Mouse (Mus musculus): ENCODE measurements around the gene Ccdc12.
"Not testable (repeated sequence)": the region's sequence is repeated elsewhere in the genome, so short reads cannot be mapped to it uniquely, and the experiment has no call there.

Gene Ccdc12

DNA sequence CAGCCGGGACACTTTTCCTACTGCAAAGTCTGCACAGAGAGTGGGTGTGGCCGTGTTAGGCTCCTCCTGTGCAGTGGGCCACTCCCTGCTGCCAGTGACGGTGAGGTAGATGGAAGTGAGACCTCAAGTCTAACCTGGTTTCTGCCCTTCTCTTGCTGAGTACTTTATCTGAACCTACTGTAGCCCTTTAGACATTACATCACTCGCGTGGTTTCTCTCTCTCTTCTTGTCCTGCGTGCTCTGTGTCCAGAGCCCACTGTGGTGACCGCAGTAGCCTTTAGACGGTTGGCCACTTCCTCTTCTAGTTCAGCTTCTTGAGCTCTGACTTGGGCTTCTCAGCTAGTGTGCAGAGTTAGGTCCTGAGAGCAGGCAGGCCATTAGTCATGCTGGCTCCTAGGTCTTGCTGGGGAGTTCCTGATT, 20.2 kb downstream of the Ccdc12 start:
- no peak for DNase-seq (ENCODE audit: low spot score)

DNA sequence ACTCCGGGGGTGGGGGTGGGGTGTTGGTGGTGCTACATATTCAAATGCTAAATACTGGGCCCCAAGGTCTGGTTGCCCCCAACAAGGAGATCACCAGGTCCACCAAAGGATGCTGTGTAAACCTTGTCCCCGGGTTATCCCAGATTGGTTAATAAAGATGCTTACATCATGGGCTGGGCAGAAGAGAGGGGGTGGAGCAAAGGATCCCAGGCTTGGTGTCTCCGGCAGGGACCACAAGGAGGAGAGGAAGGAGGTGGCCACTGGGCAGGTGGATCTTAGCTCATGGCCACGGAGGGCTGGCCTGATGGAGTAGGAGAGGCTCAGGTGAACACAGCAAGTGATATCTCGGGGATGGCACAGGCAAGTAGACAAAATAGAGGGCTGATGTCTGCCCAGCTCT, 22.6 kb downstream of the Ccdc12 start:
- DNase-seq (ENCODE audit: low spot score) = no peak

DNA sequence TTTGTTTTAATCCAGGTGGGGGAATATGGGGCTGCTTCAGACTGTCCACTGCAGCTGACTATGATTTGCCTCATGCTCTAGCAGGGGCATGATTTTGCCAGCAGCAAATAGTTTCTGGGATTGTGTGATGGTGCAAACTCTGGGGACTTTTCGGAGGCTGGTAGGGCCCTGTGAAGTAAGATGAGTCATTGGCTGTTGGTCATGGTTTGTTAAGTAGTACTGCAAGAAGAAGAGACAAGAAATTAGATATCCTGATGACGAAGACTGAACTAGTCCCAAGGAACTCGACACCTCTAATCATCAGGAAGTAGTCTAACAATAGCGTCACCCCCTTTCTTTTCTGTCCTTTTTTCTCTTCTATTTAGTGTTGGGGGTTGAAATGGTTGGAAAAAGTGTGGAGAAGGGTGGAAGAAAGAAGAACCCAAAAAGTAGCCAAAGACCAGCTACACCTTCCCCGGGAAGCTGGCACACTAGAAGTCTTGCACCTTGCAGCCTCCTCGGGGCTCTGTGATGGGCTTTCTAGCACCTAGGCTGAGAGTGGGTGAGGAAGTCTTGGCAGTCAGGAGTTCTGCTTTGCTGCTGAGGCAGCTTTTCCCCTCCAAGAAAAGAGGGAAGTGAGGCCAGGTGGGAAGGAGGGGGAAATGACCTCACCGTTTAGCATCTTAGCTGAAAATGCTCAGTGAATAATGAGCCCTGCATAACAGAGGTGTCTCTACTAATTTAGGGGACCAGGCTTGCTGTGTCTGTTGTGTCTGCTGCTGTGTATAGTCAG, 24.6 kb downstream of the Ccdc12 start:
- DNase-seq (ENCODE audit: low spot score) = no peak

DNA sequence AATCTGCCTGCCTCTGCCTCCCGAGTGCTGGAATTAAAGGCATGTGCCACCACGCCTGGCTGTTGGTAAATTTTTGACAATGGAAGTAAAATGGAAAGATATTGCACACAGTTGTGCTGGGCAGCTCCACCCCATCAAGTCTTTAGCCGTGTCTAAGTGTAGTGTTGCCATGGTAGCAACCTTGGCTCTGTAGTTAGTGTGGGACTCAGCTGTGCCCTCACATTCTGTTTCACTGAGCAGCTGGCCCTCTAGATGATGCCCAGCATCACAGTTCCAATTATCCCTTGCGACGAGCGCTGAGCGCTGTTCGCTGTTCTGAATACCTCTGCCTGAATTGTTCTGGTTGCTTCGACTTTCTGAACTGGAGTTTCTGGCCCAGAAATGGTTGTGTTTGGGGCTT, 25.5 kb downstream of the Ccdc12 start:
- DNase-seq (ENCODE audit: low spot score) = no peak

DNA sequence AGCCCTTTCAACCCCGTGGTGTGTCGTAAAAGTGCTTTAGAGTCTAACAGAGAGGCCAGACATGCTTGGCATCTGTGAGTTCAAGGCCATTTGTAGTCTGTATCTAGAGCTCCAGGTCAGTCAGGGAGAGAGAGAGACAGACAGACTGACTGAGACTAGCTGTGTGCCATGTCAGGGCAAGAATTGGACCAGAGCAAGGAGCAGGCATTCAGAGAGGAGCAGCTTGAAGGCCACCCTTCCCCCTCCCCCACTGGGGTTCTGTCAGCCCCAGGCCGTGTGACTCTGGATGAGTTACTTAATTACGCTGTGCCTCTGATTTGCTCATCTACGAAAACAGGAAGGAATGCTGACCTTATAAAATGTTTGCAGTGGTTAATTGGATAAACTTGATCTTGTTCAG, 26.0 kb downstream of the Ccdc12 start:
- no peak for DNase-seq (ENCODE audit: low spot score)

DNA sequence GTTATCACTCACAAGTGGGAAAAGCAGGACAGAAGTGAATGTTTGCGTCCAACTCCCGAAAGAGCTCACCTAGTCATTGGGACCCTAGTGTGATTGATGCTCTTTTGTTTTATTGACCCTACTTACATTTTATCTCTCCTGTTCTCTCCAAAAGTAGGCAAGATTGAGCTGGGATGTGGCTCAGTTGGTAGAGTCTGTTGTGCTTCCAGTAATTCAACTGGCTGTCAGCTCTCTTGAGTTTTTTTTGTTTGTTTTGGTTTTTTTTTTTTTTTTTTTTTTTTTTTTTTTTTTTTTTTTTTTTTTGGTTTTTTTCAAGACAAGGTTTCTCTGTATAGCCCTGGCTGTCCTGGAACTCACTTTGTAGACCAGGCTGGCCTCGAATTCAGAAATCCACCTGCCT, 26.4 kb downstream of the Ccdc12 start:
- DNase-seq (ENCODE audit: low spot score) = not testable (repeated sequence)

DNA sequence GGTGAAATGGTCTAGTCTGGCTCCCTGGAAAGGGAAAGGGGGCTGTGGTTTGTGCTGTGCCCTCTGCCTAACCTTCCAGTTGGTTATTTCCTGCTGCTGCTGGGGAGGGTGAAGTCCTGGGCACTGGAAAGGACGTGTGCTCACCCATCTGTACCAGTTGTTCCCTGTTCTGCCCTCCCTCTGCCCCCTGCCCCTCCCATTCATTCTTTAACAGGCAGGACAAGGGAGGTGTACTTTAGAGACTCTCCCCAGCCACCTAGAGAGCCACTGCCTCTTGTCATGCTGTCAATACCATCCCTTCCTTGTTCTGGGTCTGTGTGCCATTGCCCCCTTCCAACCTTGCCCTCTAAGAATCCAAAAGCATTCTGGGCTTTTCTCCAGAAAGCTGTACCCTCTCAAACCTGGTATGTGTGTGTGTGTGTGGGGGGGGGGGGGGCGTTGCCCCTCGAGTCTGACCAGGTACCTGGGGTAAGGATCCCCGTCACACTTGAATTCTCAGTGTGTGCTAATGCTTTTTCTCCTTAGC, 27.3 kb downstream of the Ccdc12 start:
- DNase-seq (ENCODE audit: low spot score) = no peak

DNA sequence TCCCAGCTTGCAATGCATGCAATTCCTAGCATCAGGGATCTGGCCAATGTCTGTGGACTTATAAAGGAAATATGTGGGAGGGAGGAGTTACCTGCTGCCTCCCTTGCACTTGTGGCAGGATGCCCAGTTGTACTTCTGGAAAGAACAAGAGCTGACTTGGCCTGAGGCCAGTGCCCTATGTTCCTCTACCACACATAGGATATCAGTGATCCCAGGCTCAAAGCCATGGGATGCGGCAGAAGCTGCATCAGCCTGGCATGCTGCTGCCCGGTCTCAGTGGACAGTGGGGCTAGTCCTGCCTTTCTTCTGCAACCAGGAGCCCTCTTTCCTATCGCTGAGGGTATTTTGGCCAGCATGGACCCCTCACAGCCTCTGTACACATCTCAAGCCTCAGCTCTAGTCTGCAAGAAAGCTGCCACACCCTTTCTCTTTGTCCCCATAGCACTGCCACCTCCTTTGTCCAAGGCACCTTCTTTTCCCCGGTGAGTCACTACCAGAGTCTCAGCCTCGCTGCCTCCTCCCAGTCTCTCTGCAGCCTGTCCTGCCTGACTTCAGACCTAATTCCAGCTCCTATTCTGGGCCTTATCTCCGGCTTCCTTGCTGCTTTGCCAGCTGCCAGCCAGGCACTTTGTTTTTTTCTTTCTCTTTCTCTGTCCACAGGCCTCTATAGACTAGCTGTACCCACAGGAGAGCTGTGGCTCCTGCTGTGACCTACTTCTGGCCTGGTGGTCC, 28.0 kb downstream of the Ccdc12 start:
- peak; percentile 76 for DNase-seq (ENCODE audit: low spot score)

DNA sequence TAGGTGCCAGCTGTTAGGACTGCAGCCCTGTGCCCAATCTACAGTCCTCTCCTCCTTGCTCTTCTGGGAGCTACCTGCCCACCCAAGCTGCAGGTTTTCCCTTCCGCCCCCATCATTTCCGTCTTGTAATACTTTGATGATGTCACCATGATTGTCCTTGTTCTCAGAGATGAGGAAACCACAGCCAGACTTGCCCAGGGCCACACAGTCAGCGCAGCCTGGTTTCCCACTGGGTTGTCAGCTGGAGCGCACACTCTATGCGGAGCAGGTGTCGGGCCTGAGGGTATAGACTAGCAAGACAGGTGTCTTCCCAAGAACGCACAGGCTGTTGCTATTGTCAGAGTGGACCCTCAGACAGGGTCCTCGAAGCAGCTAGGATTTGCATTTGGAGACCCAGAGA, 28.9 kb downstream of the Ccdc12 start:
- DNase-seq (ENCODE audit: low spot score) = no peak

DNA sequence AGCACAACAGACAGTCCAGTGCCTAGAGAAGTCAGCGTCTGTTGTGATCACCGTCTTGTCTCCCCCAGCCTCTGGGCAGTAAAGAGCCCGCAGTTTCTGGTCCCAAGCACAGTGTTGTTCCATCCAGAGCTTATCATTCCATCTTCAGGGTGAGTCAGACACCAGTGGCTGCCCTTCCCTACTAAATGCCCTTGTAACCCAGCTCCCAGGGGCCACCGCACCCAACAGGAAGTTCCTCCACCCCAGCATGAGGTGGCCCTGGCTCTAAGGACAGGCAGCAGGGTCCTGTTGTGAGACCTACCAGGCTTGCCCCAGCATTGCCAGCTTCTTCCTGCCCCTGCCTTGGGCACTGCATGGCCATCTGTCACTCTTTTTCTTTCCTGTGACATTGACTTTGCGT, 29.3 kb downstream of the Ccdc12 start:
- DNase-seq (ENCODE audit: low spot score) = no peak

DNA sequence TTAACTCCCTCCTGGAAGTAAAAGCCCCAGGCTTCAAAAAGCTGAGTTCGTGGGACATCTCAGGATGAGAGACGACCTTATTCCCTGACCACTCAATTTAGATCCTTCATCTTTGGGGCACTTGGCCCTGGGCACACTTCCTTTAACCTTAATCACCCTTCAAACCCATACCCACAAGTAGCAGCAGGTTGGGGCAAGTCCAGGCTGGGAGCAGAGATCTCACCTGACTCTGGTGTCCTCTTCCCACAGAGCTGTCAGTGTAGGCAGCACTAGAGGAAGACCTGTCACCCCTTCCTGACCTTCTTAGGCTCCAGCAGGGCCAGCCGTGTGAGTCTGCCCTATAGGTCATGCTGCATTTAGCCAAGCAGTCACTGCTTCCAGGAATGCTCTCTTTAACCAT, 30.2 kb downstream of the Ccdc12 start:
- no peak for DNase-seq (ENCODE audit: low spot score)

DNA sequence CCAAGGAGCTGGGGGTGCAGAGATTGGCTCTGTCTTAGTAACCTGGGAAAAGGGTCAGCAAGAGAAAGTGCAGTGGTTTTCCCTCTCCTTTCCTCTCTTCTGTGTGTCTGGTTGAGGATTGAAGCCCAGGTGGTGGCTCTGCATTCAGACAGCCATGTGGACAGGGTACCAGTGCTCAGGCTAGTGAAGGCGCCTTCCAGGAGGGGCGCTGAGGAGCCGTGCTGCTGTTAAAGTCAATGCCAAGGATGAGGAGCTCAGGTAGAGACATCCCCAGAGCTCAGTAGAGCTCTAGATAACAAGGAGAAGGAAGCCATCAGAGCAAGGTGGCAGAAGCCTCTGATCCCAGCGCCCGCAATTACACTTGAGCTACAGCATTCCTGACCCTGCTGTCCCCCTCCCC, 30.8 kb downstream of the Ccdc12 start:
- no peak for DNase-seq (ENCODE audit: low spot score)

DNA sequence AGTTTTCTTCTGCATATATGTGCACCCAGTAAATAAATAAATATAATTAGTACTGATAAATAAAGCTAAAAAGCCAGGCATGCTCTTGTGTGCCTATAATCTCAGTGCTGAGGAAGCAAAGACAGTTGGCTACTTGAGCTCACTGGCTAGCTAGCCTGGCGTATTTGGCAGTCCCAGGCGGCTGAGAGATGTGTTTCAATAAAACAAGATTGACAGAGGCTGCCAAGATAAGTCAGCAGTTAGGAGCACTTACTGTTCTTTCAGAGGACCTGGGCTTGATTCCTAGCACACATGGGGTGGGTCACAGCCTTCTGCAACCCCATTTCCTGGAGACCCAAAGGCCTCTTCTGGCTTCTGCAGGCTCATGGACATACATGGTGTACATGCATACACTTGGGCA, 31.5 kb downstream of the Ccdc12 start:
- no peak for DNase-seq (ENCODE audit: low spot score)

DNA sequence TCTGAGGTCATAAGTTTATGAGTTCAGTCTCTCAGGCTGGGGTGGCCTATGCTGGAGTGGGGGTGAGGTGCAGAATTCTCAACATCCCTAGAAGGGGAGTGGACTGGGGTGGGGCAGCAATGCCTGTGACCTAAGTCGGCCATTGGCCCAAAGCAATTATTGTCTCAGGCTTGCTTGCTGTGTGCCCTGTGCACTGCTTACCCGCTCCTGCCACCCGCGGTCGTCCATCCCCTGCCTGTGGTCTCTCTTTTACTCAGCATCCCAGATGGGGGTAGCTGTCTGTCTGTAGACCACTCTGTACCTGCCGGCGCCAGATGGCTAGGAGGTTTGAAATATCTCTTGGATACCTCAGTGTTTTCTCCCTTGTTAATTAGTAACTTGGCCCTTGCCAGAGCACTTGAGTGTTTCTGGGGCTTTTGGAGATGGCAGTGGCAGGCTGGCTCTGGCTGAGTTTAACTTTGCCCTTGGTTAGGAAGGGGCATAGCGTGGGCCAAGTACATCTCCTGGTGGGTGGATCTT, 33.0 kb downstream of the Ccdc12 start:
- no peak for DNase-seq (ENCODE audit: low spot score)

DNA sequence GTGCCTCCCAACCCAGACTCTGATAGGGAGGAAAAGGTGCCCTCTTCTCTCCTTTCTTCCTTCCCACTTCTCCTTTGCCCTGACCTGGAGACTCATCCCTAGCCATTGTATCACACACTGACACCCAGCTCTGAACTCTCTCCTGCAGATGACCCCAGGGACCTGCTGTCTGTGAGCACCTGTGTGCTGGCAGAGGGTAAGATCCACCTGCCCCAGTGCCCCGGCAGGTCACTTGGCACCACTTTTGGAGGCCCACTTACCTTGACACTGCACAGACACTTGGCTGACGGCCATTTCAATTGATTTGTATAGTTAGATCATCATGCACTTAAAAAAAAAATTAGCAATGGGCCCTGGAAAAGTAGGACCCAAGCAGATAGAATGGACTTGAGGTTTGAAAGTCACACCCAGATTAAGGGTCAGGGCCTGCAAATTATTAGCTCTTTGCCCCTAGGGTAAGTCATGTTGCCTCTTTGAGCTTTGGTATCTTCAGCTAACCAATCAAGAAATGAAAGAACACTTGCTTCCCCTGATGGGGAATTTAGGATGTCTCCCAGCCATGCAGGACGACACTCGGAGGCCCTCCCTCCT, 39.0 kb downstream of the Ccdc12 start:
- DNase-seq (ENCODE audit: low spot score) = no peak

DNA sequence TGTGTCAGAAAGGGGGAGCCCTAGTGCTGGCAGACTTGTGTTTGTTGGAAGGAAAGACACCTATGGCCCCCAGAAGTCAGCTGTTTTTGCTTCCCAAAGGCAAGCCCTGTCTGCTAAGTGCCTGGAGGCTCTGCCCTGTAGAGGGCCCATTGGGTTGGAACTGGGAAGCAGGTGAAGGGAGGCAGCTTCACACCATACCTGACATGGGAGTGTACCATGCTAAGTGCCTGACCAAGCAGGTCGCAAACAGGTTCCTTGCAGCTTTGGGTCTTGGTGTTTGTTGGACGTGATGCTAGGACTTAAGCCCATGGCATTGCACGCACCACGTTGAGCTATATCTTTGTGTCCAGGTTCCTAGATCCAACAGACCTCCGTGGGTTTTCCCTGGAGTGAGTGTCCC, 40.1 kb downstream of the Ccdc12 start:
- no peak for DNase-seq (ENCODE audit: low spot score)

DNA sequence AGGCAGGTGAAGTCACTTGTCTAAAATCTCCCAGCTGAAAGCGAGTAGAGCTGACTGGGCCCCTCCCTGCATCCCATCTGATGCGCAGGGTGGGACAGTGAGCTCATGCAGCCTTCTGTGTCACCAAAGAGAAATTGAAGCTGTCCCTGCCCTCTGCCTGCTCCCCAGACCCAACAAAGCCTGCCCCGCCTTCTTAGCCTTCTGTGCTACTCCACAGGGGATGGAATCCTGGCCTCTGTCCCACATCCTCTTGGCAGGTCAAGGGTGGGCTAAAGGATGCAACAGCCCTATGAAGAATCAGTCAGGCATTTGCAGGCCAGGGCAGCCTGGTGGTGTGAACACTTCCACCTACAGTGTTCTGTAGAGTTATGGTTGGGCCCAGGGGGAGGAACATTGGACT, 41.2 kb downstream of the Ccdc12 start:
- no peak for DNase-seq (ENCODE audit: low spot score)

DNA sequence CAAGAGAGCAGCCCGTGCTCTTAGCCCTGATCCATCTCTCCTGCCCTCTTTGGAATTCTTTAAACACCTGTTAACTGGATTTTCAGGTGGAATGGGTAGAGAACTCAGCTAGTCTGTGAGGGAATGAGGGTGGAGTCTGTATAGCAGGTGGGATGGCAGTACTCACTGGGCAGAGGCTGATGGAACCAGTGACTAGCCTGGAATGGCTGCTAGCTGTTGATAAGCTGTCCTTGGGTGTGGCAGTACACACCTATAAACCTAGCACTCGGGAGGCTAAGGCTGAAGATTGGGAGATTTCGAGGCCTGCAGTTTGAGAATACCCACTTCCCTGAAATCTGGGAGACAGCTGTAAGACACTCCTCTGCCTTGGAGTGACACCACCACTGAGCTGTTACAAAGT, 43.3 kb downstream of the Ccdc12 start:
- DNase-seq (ENCODE audit: low spot score) = no peak

DNA sequence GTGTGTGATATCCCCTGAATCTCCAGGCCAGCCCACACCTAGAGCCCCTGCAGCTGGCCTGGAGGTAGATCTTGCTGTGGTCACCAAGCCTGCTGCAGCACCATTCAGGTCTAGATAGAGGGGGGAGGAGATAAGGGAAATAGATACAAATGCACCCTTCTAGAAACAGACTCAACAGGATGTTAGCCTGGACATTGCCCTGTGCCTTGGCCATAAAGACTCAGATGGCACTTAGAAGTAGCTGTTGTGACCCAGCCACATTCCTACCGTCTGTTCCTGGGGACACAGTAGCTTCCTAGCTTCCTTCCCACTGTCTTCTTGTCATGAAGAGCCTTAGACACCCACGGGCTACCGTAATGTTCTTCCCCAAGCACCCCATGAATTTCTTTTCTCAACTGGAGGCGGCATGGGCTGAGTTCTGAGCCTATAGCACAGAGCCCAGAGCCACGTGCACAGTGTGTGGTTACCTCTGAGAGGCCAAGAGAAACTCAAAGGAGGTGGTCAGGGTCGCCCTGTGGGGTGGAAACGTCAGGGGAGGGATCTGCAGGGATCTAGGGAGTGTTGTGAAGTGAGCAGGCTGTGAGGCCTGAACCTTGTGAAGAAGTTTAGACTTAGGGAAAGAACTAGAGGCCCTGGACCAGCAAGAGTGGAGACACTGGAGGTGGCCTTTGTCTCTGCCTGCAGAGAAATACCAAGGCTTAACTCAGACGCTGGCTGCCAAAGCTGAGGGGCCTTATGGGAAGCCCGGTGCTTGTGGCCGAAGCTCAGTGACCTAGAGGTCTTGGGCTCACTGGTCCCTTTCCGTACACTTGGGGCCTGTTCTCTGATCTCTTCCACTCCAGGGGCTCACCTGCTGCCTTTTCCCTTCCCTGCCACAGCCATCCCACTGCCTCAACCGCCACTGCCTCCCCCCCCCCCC, 45.1 kb downstream of the Ccdc12 start:
- DNase-seq (ENCODE audit: low spot score) = no peak

DNA sequence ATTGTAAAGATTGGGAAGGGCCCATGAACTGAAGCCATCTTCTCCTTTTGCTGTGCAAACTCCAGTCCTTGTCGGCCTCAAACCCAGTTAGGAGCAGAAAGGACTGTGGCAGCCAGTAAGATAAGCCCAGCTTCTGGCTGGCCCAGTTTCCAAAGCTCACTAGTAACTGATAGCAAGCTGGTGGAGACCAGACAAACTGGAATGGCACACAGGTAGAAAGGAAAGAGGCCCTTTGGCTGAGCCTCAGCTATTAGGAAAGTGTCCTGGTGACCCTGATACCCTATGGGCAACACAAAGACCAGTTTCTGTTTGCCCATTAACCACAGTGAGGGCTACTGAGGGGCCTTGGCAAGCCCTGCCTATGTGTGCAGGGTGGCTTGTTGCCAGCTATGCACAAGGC, 46.5 kb downstream of the Ccdc12 start:
- DNase-seq (ENCODE audit: low spot score) = no peak

DNA sequence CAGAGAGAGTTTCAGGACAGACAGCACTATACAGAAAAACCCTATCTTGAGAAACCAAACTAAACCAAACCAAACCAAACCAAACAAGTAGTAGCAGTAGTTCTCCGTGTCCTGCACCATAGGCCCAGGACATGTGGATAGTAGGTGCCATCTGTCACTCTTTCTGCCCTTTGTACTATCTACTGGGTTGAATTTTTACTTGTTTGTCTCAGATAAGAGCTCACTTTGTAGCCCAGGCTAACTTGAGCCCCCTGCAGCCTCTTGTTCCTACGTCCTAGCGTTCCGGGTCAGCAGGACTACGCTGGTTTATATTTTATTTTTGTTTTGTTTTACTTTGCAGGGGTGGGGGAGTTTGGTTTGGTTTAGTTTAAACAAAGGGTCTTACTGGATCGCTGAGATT, 47.6 kb downstream of the Ccdc12 start:
- no peak for DNase-seq (ENCODE audit: low spot score)

DNA sequence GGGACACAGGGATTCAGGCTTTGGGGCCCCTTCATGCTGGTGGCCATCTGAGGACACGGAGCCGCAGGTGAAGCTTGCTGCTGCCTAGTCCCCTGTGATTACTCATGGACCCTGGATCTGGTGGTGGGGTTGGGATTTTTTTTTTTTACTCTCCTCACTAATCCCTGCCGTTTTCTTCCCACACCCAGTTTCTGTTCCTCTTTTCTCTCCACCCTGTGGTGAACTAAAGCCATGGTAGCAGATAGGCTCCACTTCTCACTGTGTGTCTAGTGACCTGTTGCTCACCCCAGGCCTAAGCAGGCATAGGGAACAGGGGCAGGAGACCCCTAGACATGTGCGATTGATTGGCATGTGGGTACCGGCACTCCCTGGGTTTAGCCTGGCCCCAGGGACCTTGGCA, 50.5 kb downstream of the Ccdc12 start:
- DNase-seq (ENCODE audit: low spot score) = no peak
